Mouse (Mus musculus): ENCODE measurements around the gene Timm8b.

DNA sequence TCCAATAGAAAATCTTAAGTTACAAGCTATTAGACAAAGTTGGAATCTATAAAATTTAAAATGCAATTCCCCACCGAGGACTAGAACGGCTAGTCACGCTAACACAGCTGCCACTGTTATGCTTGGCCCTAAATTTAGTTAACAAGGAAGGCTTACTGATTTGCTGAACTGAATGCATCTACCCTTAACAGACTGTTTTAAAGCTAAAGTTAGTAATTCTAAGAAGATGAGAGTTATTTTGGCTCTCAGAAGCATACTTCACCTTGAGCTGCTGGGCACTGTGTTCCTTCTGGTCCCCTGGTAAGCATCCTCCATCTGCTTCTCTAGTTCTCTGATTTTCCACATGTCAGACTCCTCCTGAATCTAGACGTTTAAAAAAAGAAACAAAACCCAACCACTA lies 8.4 kb downstream of the Timm8b start:
- TF ChIP-seq CTCF (IDR thresholded peaks at IDR 0.05; ENCODE audit: low read depth) = no peak
- no peak for TF ChIP-seq EP300 (IDR thresholded peaks at IDR 0.05; ENCODE audit: low read depth)
